In the genomic region with DNA sequence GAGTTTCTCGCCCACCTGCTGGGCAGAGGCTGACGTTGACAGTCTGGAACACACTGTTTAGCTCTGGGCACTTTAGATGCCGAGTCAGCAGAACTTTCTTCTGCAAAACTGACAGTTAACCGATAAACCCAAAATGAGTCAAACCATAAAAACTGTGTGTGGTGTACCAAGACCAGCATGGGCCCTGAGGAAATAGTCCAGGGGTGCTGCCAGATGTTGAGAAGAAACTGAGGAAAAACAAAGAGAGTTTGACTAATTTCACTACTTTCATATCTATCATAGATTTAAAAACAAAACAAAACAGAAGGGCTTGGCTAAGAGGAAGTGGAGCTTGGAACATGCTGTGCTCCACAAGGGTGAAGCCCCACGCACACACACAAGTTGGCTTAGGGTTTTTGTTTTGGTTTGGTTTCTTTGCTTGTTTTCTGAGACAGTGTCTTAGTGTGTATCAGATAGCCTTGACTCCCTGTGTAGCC, we compare ENCODE assay signal across 13 mouse cellular contexts. TPM values are rescaled to one million over a fixed set of nuclear protein-coding genes. Genes with fewer than 3 reads are reported as not detected.
DNase-seq lines count a peak whose midpoint lies in the region; ATAC-seq and TF ChIP-seq lines count a peak whose summit lies in the region.
"Had no signal": no experiment of that assay in that cellular context is flagged by ENCODE, and none has a peak within 500 bp of the region (broad histone marks: within the 10 kb centered on the region; RNA-seq: fewer than 3 reads in every experiment).

No protein-coding gene starts in this region.

- H3K36me3 ChIP-seq in ES-E14 (ENCODE audit: control insufficient read depth, insufficient read depth, low read length, poor library complexity, severe bottlenecking), result no peaks in the 10 kb centered on the region
- H3K36me3 ChIP-seq in liver, embryonic 11.5 days (ENCODE audit: control insufficient read depth, insufficient read depth, low read length), result no peaks in the 10 kb centered on the region
- H3K36me3 ChIP-seq in embryonic facial prominence, embryonic 10.5 days (replicated peaks), result no peaks in the 10 kb centered on the region
- H3K36me3 ChIP-seq: hindbrain, embryonic 13.5 days; limb, embryonic 12.5 days had no signal

- no peaks in the 10 kb centered on the region for H3K27me3 ChIP-seq in liver, embryonic 11.5 days (replicated peaks; ENCODE audit: control insufficient read depth, insufficient read depth, low read length)
- no peaks in the 10 kb centered on the region for H3K27me3 ChIP-seq in embryonic facial prominence, embryonic 10.5 days (replicated peaks; ENCODE audit: low read depth, poor library complexity, severe bottlenecking)
- H3K27me3 ChIP-seq: hindbrain, embryonic 13.5 days; limb, embryonic 12.5 days had no signal

- H3K4me3 ChIP-seq in ES-E14 (ENCODE audit: insufficient read depth in 1 of 2, low read depth in 1 of 2, low read length in 2 of 2, poor library complexity in 1 of 2, severe bottlenecking in 1 of 2), result no peak overlapping the region
- no peak overlapping the region for H3K4me3 ChIP-seq in liver, embryonic 11.5 days (ENCODE audit: low read depth, low read length)
- H3K4me3 ChIP-seq in embryonic facial prominence, embryonic 10.5 days, result no peak overlapping the region
- H3K4me3 ChIP-seq: hindbrain, embryonic 13.5 days; limb, embryonic 12.5 days had no signal

- no peak overlapping the region for H3K9ac ChIP-seq in ES-E14 (ENCODE audit: insufficient read depth, low read depth, low read length, poor library complexity, severe bottlenecking)
- H3K9ac ChIP-seq in liver, embryonic 11.5 days (ENCODE audit: low read depth, low read length), result no peak overlapping the region; the same call in 1 of the 2 replicates
- H3K9ac ChIP-seq: hindbrain, embryonic 13.5 days; limb, embryonic 12.5 days had no signal

- DNase-seq in kidney, adult 18-20 months, result peak; percentile 12
- DNase-seq in kidney, adult 8-10 months, result no peak
- DNase-seq in 416B (ENCODE audit: low read depth), result peak; percentile 75
- no peak for DNase-seq in ES-E14 (ENCODE audit: low read depth, low spot score)
- no peak for DNase-seq in liver, embryonic 11.5 days (ENCODE audit: low spot score)
- no peak for DNase-seq in left cerebral cortex, postnatal 36 days (ENCODE audit: low spot score in 2 of 2)
- no peak for DNase-seq in urinary bladder, postnatal 10 days (ENCODE audit: low spot score)
- DNase-seq in embryonic facial prominence, embryonic 10.5 days (ENCODE audit: low spot score), result no peak
- DNase-seq: embryo, embryonic 11 days had no signal

- H3K4me1 ChIP-seq in ES-E14 (ENCODE audit: control insufficient read depth in 2 of 2, insufficient read depth in 2 of 2, low read length in 2 of 2, poor library complexity in 1 of 2), result no peaks in the 10 kb centered on the region; a peak in 1 of 4 replicates
- H3K4me1 ChIP-seq in liver, embryonic 11.5 days (replicated peaks; ENCODE audit: control insufficient read depth, insufficient read depth, low read length), result peaks cover 17% of the 10 kb centered on the region
- no peaks in the 10 kb centered on the region for H3K4me1 ChIP-seq in embryonic facial prominence, embryonic 10.5 days
- H3K4me1 ChIP-seq: hindbrain, embryonic 13.5 days; limb, embryonic 12.5 days had no signal

- 48% methylated on average over 5 of the region's 5 CpGs for WGBS in liver, embryonic 11.5 days
- WGBS in embryonic facial prominence, embryonic 10.5 days, result 74% methylated on average over 5 of the region's 5 CpGs

- no peak; the same call in 1 of the 2 replicates for ATAC-seq in liver, embryonic 11.5 days (replicated peaks; ENCODE audit: low FRiP score)
- ATAC-seq: forebrain, embryonic 16.5 days had no signal

- intact Hi-C loops in left cerebral cortex, postnatal 36 days (cut with DNase I), result no loop called here

- in situ Hi-C loops in ES-E14 (cut with MboI; ENCODE audit: low sequenced_read_pairs in 2 of 2, unreplicated experiment in 2 of 2), result no loop called here

- H3K9me3 ChIP-seq in ES-E14 (ENCODE audit: control insufficient read depth, insufficient read depth, low read depth, low read length), result no peaks in the 10 kb centered on the region
- H3K9me3 ChIP-seq in liver, embryonic 11.5 days (ENCODE audit: control insufficient read depth, low read length), result no peaks in the 10 kb centered on the region
- H3K9me3 ChIP-seq in embryonic facial prominence, embryonic 10.5 days, result no peaks in the 10 kb centered on the region
- H3K9me3 ChIP-seq: hindbrain, embryonic 13.5 days; limb, embryonic 12.5 days had no signal

- peak overlapping the region; percentile 43 for H3K4me2 ChIP-seq in liver, embryonic 11.5 days
- H3K4me2 ChIP-seq: hindbrain, embryonic 13.5 days; limb, embryonic 12.5 days had no signal

- H3K27ac ChIP-seq in ES-E14 (ENCODE audit: insufficient read depth, low read depth, low read length, poor library complexity, severe bottlenecking), result no peak overlapping the region
- peak overlapping the region; percentile 45; the same call in 1 of the 2 replicates for H3K27ac ChIP-seq in liver, embryonic 11.5 days (ENCODE audit: low read depth, low read length)
- H3K27ac ChIP-seq in embryonic facial prominence, embryonic 10.5 days (replicated peaks), result no peak overlapping the region
- H3K27ac ChIP-seq: hindbrain, embryonic 13.5 days; limb, embryonic 12.5 days; stomach, postnatal 0 days had no signal

TF ChIP-seq in ES-E14, 5 proteins besides CTCF, POLR2A, EP300 and RAD21:
- no peak for TF ChIP-seq HCFC1 (IDR thresholded peaks at IDR 0.05; ENCODE audit: borderline replicate concordance, insufficient read depth, low read length)
- no peak for TF ChIP-seq ZC3H11A (IDR thresholded peaks at IDR 0.05; ENCODE audit: borderline replicate concordance, low read depth, low read length)
- no peak for TF ChIP-seq ZNF384 (IDR thresholded peaks at IDR 0.05; ENCODE audit: low read depth, low read length)
- TF ChIP-seq MAFK (IDR thresholded peaks at IDR 0.05; ENCODE audit: insufficient read depth, low read depth, low read length), result peak; percentile 88
TF ChIP-seq in ES-E14: peak in this region for 1.

RNA-seq across cellular contexts. Expression of a gene that starts 26.8 kb away (rescaled TPM):
- 1.3 and 2.5 TPM in 2 replicates for total RNA-seq in ES-E14 (2012; rRNA removed)
- polyA plus RNA-seq in liver, embryonic 11.5 days (2014; fragmentation: Nextera tagmentation; extraction: Ambion mirVana), result 0.92 and 1.1 TPM in 2 replicates
- 10 to 100 TPM; 37.0 to 38.6 TPM for total RNA-seq in left cerebral cortex, postnatal 36 days (2021)
- polyA plus RNA-seq in embryonic facial prominence, embryonic 10.5 days (2016; fragmentation: Nextera tagmentation; extraction: Ambion mirVana), result 0.77 and 0.88 TPM in 2 replicates

Comparison
In these comparisons a context has a peak if more than half of its experiments do, and no peak if none do; other contexts are left out.
1. DNase-seq: peak in kidney, adult 18-20 months (single experiment) and 416B (single experiment); none in kidney, adult 8-10 months (0 of 2), ES-E14 (single experiment), liver, embryonic 11.5 days (single experiment), left cerebral cortex, postnatal 36 days (0 of 2), urinary bladder, postnatal 10 days (single experiment) and embryonic facial prominence, embryonic 10.5 days (single experiment).
2. RNA of a gene that starts 26.8 kb away (total RNA-seq): 37.0 to 38.6 TPM in left cerebral cortex, postnatal 36 days; 1.3 to 2.5 TPM in ES-E14; every median in the first group is over 10 times any median in the second.